Mouse (Mus musculus): ENCODE data around the gene Pcsk1n.

DNA sequence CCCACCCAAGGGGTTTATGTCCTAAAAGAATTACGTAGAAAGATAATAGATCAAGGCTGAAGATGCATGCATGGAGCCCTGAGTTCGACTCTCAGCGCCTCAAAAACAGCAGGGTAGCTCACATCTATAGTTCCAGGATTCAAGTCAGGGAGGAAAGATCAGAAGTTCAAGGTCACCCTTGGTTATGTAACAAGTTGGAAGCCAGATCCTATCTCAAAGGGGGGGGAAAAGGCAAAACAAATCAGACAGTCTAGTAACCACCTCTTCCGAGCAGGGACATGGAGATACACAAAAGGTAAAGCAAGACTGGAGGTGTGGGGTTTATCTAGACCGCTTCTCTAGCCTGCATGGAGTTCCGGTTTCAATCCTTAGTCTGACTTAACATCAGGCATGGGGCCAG lies 6.6 kb downstream of the Pcsk1n start:
- no peak for TF ChIP-seq CTCF (IDR thresholded peaks at IDR 0.05; ENCODE audit: extremely low read depth, insufficient read depth, insufficient read length, insufficient replicate concordance)
- TF ChIP-seq POLR2A (IDR thresholded peaks at IDR 0.05; ENCODE audit: low read depth, low read length) = no peak

All from spleen, adult 2 months (tissue).